Mouse (Mus musculus): ENCODE data around the gene Slc35e2. TPM values are rescaled to one million over a fixed set of nuclear protein-coding genes. Genes with fewer than 3 reads are reported as not detected.

Slc35e2 gene
- total RNA-seq, 4 experiments from 2014 or later, result 42.9 to 50.6 (median 43.8) TPM

- no peak for DNase-seq (ENCODE audit: low spot score in 2 of 2)
Observed at GRCm38 (mm10) chr4:155575521-155575920, 25.7 kb upstream of the Slc35e2 start.

GRCm38 (mm10) chr4:155577132-155577531, 24.1 kb upstream of the Slc35e2 start:
- DNase-seq (ENCODE audit: low spot score in 2 of 2), result no peak

- DNase-seq (ENCODE audit: low spot score in 2 of 2), result no peak
Observed at GRCm38 (mm10) chr4:155577741-155578140, 23.5 kb upstream of the Slc35e2 start.

DNA sequence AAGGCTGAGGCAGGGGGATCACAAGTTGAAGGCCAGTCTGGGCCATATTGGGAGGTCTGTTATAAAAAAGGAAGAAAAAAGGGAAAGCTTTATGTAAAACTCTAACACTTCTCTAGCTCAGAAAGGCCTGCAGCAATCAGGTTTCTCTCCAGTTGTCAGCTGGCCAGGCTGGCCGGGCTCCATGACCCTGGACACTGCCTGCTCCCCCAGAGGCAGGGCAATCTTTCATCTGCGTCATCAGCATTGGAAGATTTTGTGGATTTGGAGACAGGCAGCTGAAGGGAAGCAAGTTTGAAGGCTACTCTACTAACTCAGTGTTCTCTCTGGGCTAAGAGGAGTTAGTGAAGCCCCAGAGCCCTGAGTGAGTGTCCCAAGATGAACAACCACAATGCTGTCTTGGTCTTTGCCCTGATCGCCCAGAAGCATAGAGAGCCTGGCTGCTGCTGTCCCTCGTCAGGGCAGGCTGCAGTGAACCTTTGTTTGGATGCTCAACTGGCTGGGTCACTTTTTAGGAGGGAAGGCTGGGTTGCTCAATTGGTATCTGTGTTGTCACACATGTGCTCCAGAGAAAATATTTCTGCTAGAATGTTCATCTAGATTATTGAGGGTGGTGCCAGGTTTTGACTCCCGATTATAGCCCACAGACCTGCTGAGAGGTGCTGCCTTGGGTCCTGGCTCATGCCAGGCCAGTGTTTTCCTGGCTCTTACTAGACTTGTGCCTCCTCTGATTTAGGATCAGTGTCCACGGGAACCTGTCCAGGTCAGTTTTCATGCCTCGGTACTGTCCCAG, 22.7 kb upstream of the Slc35e2 start:
- DNase-seq (ENCODE audit: low spot score in 2 of 2), result no peak

GRCm38 (mm10) chr4:155580420-155580819, 20.8 kb upstream of the Slc35e2 start:
- peak in 1 of 2 experiments; percentile 29 for DNase-seq (ENCODE audit: low spot score in 2 of 2)

DNA sequence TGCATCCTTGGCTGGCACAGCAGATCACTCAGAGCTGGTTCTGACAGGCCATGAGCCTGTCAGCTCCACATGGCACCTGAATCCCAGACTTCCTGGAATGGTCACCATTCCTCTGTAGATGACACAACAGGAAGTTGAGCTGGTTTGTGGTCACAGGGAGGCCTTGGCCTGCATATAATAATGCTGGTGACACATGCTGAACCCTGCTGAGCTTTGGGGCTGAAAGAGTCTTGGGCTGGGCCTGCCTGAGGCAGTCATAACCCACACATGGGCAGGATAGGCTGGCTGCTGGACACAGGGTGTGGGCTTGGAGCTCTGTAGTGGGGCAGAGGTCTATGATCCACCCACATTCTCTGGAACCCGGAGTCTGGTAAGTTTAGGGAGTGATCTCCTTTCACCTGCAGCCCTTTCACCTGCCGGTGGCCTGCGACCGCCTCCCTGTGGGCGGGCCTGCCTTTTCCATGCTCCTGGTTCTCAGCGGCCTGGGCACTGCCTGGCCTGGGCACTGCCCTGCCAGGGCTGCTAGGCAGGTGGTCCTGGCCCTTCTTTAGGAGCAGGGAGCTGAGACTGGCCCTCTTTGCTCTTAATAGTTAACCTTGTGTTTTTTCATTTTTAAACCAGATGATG, 18.8 kb upstream of the Slc35e2 start:
- DNase-seq (ENCODE audit: low spot score in 2 of 2), result no peak

GRCm38 (mm10) chr4:155589356-155589755, 11.9 kb upstream of the Slc35e2 start:
- DNase-seq (ENCODE audit: low spot score in 2 of 2), result no peak

GRCm38 (mm10) chr4:155591012-155591719, 10.1 kb upstream of the Slc35e2 start:
- no peak for DNase-seq (ENCODE audit: low spot score in 2 of 2)

- no peak for DNase-seq (ENCODE audit: low spot score in 2 of 2)
Observed at GRCm38 (mm10) chr4:155593780-155594179, 7.4 kb upstream of the Slc35e2 start.

DNA sequence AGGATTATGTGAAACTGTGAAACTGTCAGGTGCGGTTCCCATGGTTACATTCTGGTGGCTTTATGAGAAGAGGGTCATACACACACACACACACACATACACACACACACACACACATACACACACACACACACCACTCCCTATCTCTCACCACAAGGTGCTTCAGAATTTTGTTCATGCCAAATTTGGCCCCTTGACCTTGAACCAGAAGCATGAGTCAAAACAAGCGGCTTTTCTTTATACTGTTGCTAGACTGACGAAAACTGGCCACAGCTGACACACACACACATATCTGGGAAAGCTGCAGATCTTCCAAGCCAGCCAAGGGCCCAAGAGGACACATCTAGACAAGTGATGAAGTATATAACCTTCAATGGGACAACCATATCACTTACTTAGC, 5.4 kb upstream of the Slc35e2 start:
- no peak for DNase-seq (ENCODE audit: low spot score in 2 of 2)

DNA sequence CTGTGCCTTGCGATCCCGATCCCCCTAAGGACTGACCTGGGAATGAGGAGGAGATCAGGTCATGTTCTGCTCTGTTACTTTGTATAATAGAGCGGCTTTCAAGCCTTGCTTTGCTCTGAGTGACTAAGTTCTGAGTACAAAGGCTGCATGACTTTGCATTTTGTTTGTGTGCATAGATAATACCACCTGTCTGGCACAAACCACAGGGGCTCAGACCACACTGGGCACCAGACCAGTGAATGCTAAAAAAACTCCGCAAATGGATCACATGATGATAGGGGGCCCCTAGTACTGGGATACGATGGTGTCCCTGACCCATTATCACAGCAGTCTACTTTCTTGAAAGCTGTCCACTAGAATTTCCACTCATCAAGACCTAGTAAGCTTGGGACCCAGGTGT, 4.6 kb upstream of the Slc35e2 start:
- no peak for DNase-seq (ENCODE audit: low spot score in 2 of 2)

- DNase-seq (ENCODE audit: low spot score in 2 of 2), result no peak
Observed at GRCm38 (mm10) chr4:155598536-155598935, 2.7 kb upstream of the Slc35e2 start.

GRCm38 (mm10) chr4:155599901-155600825, 1.1 kb upstream of the Slc35e2 start:
- DNase-seq (ENCODE audit: low spot score in 2 of 2), result no peak

DNA sequence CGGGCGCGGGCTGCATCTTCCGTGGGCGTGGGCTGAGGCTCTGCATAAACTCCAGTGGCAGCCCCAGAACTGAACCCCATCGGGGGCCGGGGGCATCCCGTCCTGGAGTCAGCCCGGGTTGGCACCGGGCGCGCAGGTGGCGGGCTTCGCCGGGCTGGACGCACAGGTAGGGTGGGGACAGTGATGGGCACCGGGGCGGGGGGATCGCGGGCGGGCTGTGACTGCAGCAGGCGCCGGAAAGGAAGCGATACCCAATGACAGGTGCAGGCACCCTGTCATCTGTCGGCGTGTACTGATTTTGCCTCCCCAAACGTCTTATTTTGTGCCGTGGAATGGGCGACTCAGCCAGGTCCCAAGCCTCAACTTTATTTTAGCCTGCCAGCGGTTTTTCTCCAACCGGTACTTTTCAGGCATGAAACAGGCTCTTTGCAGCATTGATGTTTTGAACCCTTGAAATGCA, 811 bp downstream of the Slc35e2 start:
- DNase-seq (ENCODE audit: low spot score in 2 of 2), result no peak

DNA sequence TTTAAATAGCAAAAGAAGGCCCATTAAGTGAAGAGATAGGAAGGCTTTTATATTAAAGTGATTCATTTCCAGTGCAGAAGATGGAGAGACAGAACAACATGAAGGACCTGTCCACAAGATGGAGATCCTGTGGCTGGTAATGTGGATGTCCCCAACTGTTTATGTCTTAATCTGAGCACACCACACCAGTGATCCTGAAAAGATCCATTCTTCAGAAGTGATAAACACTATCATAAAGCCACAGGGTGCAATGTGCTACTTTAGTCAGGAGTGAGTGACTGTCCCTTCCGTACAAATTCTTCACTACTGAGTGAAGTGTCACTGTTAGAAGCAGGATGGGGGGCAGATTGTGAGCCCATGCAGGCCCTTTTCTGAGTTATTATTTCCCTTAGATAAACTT, 1.5 kb downstream of the Slc35e2 start:
- no peak for DNase-seq (ENCODE audit: low spot score in 2 of 2)

DNA sequence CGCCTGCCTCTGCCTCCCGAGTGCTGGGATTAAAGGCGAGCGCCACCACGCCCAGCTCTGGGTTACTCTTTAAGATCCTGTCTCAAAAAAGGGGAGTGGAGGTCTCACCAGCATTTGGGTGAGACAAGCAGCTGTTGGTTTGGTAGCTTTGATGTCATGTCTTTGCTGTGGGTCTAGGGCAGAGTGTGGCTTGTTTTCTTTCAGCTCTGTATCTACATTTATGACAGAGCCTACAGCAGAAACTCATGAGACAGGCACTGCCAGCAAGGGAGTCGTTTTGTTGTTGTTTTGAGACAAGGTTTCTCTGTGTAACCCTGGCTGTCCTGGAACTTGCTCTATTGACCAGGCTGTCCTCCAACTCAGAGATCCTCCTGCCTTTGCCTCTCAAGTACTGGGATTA, 2.6 kb downstream of the Slc35e2 start:
- DNase-seq (ENCODE audit: low spot score in 2 of 2), result no peak

GRCm38 (mm10) chr4:155605132-155605531, 3.9 kb downstream of the Slc35e2 start:
- no peak for DNase-seq (ENCODE audit: low spot score in 2 of 2)

GRCm38 (mm10) chr4:155606825-155607224, 5.6 kb downstream of the Slc35e2 start:
- no peak for DNase-seq (ENCODE audit: low spot score in 2 of 2)

GRCm38 (mm10) chr4:155611860-155612259, 10.6 kb downstream of the Slc35e2 start:
- no peak for DNase-seq (ENCODE audit: low spot score in 2 of 2)

DNA sequence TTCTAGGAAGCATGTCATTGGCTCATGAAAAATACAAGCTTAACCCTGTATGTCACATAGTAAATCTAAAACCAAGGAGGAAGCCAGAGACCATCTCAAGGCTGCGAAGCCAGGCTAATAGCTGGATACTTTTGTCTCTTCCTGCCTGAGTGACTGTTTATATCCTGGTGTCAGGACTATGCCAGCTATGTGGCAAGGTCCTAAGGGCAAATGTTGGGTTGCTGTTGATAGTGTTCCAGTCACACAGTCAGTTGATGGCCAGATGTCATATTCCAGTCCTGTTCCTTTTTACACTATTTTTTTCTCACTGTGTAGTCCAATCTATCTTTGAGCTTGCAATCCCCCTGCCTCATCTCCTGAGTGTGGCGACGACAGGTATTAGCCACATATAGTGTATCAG, 12.0 kb downstream of the Slc35e2 start:
- no peak for DNase-seq (ENCODE audit: low spot score in 2 of 2)

GRCm38 (mm10) chr4:155618321-155618720, 17.1 kb downstream of the Slc35e2 start:
- no peak for DNase-seq (ENCODE audit: low spot score in 2 of 2)
